Mouse (Mus musculus) common myeloid progenitor, adult 5-6 weeks (primary cell): ENCODE results near the gene Fam193a. TPM values are rescaled to one million over a fixed set of nuclear protein-coding genes. Genes with fewer than 3 reads are reported as not detected.

Experiments used
- total RNA-seq: library from RNA; stranded (forward); fragments of 200-1000, 187-1606 nt; gene quantifications from 2 replicates; pipeline ENCODE4 v1.2.3, GENCODE M21; 2017

The Fam193a gene
- total RNA-seq, 1 experiment from 2014 or later: 32.7 TPM

Other genes with a start within 250 kb of the Fam193a start
- gene Poln, start 200.5 kb upstream of the Fam193a start, total RNA-seq: 3.1 TPM in 1 of 2 replicates, not detected in the other
- 148 and 152 TPM in 2 replicates for gene Haus3, start 200.4 kb upstream of the Fam193a start, total RNA-seq
- 22.6 and 31.0 TPM in 2 replicates for gene Mxd4, start 182.2 kb upstream of the Fam193a start, total RNA-seq
- gene Zfyve28, start 81.5 kb upstream of the Fam193a start, total RNA-seq: not detected in 2 replicates
- not detected in 2 replicates for gene Cfap99, start 81.3 kb upstream of the Fam193a start, total RNA-seq
- gene Rnf4, start 33.6 kb upstream of the Fam193a start, total RNA-seq: 115 and 126 TPM in 2 replicates
- gene Tnip2, start 144.1 kb downstream of the Fam193a start, total RNA-seq: 20.0 and 29.2 TPM in 2 replicates
- gene Sh3bp2, start 155.9 kb downstream of the Fam193a start, total RNA-seq: 9.9 and 10.2 TPM in 2 replicates
- 114 and 141 TPM in 2 replicates for gene Add1, start 203.7 kb downstream of the Fam193a start, total RNA-seq